Mouse (Mus musculus): ENCODE data around the gene Zfyve28.

The Zfyve28 gene

GRCm38 (mm10) chr5:34286516-34286915 is 1.7 kb downstream of the Zfyve28 start:
- DNase-seq (ENCODE audit: low spot score): no peak

GRCm38 (mm10) chr5:34285285-34285684 is 3.0 kb downstream of the Zfyve28 start:
- DNase-seq (ENCODE audit: low spot score): no peak

- DNase-seq (ENCODE audit: low spot score): no peak
These were observed 4.0 kb downstream of the Zfyve28 start for GRCm38 (mm10) chr5:34284156-34284750.

GRCm38 (mm10) chr5:34283355-34283754 is 4.9 kb downstream of the Zfyve28 start:
- DNase-seq (ENCODE audit: low spot score): no peak

DNA sequence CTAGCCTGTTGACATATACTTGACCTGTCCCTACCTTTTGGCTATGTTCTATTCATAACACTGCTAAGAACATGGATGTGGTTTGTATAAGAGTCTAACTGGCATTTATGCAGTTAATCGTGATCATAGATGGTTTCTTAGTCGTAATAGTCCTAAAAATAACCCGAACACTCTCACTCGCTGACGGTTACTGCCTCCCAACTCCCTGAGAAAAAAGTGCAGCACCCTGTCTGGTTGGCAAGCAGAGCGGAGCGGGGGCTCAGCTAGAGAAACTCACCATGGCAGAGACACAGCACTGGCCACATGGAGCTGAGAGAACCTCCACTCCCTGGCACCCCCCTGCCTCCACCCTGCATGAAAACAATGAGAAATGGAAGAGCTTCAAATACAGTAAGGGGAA is 7.3 kb downstream of the Zfyve28 start:
- DNase-seq (ENCODE audit: low spot score): no peak

- no peak for DNase-seq (ENCODE audit: low spot score)
These were observed 9.0 kb downstream of the Zfyve28 start for GRCm38 (mm10) chr5:34279214-34279613.

DNA sequence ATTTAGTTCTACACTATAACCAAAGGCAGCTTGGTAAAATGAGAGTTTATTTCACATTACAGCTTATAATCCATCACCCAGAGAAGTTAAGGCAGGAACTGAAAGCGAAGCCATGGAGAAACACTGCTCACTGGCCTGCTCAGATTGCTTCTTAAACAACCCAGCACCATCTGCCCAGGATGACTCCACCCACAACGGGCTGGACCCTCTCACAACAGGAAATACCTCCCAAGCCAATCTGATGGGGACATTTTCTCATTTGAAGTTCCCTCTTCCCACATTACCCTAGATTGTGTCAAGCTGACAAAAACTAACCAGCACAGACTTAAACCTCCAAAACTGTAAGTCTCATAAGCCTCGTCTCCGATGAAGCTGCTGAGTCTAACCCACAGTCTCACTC is 10.2 kb downstream of the Zfyve28 start:
- DNase-seq (ENCODE audit: low spot score): no peak

- DNase-seq (ENCODE audit: low spot score): no peak
These were observed 11.5 kb downstream of the Zfyve28 start for GRCm38 (mm10) chr5:34276746-34277145.

DNA sequence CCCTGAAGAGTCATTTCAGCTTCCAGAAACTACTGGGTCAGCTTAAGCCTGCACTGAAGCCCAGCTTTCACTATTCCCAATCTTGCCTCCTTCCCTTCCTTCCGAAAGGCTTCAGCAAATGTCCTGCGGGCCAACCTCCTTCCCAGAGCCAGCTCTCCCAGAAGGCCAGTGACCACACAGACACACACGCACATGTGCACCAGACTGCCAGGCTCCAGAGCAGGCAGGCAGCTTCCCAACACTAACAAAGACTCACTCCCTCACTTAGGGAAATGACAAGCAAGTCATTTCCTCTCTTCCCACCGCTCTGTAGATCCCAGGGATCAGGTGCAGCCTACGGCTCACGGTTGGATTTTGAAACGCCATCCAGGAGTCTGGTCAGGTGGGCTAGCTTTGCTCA is 12.1 kb downstream of the Zfyve28 start:
- DNase-seq (ENCODE audit: low spot score): no peak

DNA sequence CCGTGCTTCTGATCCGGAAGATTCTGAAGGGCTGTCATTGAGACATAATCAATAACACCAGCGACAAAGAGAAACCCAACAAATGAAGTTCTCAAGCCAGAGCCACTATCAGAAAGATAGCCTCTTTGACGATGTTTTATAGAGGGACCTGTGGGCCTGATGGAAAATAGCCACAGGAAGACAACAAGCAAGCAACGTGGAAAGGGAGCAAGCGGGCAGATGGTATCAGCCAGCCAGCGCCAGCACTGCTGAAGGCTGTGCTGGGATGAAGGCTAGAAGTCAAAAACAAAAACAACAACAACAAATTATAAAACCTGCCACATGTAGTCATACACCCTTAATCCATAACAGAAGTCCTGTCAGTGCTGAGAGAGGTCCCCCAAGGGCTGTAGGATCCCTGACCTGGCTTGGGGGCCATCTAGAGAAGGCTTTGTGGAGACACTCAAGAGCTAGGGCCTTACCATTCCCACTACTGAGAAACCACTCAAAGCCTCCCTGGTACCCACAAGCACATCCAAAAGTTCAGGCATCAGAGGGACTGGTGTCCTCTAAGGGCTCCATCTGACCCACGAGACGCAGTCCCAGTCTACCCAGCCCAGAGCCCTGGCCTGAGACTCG is 13.5 kb downstream of the Zfyve28 start:
- DNase-seq (ENCODE audit: low spot score): no peak

DNA sequence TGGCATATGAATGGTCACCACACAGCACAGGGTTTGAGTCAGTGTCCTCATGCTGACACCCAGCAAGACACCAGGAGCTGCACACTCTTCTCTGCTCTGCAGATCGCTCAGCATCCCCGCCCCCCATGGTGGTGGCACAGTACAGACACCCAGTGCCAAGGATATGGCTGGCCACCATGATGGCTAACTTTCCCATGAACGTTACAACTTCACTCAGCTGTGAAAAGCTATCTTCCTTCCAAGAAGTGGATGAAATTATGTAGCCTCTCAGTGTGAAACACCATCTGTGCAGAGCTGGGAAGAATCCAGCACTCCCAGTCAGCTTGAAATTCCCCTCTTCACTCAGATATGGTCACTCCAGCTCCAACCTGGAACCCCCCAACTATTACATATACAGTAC is 14.0 kb downstream of the Zfyve28 start:
- DNase-seq (ENCODE audit: low spot score): no peak

GRCm38 (mm10) chr5:34273251-34273681 is 15.0 kb downstream of the Zfyve28 start:
- DNase-seq (ENCODE audit: low spot score): no peak

GRCm38 (mm10) chr5:34271743-34272142 is 16.5 kb downstream of the Zfyve28 start:
- DNase-seq (ENCODE audit: low spot score): peak; percentile 53

- DNase-seq (ENCODE audit: low spot score): no peak
These were observed 18.3 kb downstream of the Zfyve28 start for GRCm38 (mm10) chr5:34269921-34270465.

- DNase-seq (ENCODE audit: low spot score): no peak
These were observed 18.9 kb downstream of the Zfyve28 start for GRCm38 (mm10) chr5:34269197-34269920.

DNA sequence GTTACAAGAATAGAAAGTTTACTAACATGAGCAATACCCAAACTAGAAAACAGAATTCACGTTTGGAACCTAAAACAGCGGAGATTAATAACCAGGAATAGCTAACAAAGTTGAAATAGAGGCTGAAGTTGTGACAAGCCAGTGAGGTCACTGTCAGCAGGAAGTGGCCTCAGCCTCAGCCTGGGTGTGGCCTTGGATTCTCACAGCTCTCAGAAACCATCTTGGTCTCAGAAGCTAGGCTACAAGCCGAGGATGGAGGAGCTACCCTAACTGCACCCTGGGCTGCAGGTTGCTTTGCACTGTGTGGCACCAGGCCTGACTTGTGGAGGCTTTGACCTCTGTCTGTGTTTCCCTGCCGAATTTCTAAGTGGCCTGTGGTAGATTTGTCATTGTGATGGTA is 22.2 kb downstream of the Zfyve28 start:
- no peak for DNase-seq (ENCODE audit: low spot score)

DNA sequence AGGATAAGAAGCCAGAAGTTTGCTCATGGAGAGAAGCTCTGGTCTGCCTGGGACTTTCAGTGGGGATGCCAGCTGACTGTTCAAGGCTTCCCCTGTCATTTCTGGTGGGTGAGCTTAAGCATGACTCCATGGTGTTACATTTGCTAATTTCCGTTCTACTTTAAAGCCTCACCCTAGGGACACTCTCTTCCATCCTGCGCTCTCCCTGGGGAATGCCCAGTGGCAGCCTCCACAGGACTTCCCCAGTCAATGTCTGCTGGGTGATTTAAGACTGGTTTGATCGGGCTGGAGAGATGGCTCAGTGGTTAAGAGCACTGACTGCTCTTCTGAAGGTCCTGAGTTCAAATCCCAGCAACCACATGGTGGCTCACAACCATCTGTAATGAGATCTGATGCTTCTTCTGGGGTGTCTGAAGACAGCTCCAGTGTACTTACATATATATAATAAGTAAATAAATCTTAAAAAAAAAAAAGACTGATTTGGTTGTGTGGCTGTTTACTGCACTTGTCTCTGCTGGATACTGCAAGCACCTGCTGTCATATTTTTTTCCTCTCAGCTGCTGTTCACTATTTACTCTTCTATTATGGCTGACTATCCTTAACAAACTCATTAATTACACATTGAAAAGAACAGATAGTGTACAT is 29.0 kb downstream of the Zfyve28 start:
- no peak for DNase-seq (ENCODE audit: low spot score)

DNA sequence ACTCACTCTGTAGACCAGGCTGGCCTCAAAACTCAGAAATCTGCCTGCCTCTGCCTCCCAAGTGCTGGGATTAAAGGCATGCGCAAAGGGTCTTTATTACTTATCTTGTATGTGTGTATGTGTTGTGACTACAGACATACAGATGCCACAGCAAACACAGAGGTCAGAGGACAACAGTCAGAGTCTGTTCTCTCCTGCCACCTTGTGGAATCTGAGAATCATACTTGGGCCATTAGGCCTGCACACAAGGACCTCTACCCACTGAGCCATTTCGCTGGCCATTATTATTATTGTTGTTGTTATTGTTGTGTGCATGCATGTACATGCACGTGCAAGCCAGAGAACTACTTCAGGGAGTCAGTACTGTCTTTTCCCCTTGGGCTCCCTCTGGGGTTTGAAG is 33.1 kb downstream of the Zfyve28 start:
- DNase-seq (ENCODE audit: low spot score): no peak

GRCm38 (mm10) chr5:34254309-34254708 is 33.9 kb downstream of the Zfyve28 start:
- no peak for DNase-seq (ENCODE audit: low spot score)

DNA sequence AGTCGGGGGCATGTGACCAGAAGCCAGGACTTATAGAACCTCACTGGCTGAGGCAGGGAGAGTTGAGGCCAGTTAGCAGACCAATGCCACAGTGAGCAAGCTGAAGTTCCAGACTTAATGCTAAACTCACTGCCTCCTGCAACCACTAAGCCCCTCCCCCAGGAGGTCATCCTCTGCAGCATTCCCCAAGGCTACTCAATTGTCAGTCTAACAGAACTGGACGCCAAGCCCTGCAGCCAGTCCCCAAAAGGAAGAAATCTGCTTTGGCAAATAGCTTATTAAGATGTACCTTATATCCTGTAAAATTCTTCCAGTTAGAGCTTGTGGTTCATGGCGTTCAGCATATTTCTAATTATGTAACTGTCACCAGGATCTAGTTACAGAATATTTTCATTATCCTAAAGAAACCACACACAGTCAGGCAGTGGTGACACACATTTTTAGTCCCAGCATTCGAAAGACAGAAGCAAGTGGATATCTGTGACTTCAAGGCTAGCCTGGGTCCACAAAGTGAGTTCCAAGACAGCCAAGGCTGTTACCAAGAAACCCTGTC is 35.2 kb downstream of the Zfyve28 start:
- no peak for DNase-seq (ENCODE audit: low spot score)

GRCm38 (mm10) chr5:34252307-34252966 is 35.8 kb downstream of the Zfyve28 start:
- no peak for DNase-seq (ENCODE audit: low spot score)

DNA sequence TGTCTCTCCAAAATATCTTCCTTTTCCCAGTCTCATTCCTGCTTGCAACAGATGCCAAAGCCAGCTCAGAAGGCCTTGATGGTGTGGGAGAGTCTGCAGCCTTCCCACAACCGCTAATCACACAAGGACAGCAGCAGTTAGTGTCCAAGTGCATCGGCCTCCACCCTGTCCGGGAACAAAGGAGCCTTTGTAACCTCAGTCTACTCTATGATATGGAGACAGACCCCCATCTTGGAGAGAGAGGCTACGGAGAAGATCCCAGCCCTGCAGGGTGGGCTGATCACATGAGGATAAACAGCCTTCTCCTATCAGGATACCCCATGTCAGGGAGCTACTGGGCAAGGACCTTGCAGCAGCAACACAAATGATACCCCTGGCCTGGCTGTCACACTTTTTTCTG is 36.5 kb downstream of the Zfyve28 start:
- no peak for DNase-seq (ENCODE audit: low spot score)

Measured in c-Kit-positive CD71-positive TER-119-positive erythroid progenitor cells, embryonic 14.5 days (primary cell).